Mouse (Mus musculus): Measurements from ENCODE around the gene Mxi1. TPM values are rescaled to one million over a fixed set of nuclear protein-coding genes. Genes with fewer than 3 reads are reported as not detected.

Gene Mxi1
- total and polyA plus RNA-seq, 3 experiments = 10.6 to 19.9 (median 18.9) TPM

- no peak overlapping the region for H3K4me3 ChIP-seq (replicated peaks in 1 of 3; ENCODE audit: low read depth in 2 of 3, low read length in 2 of 3, poor library complexity in 1 of 3)
- no peak overlapping the region for H3K4me2 ChIP-seq (ENCODE audit: insufficient read depth, low read depth, poor library complexity, severe bottlenecking)
- no peak for DNase-seq (ENCODE audit: extremely low read depth)
- H3K9me3 ChIP-seq (replicated peaks; ENCODE audit: low read length) = no peaks in the 10 kb centered on the region
- dilution Hi-C loops (cut with MboI; ENCODE audit: extremely low pct_ligation_motif_present, extremely low pct_unique_long_range_greater_than_20kb, low sequenced_read_pairs) = no loop called here
- no peak overlapping the region for H3K27ac ChIP-seq (ENCODE audit: insufficient read depth, low read depth)
- peaks cover 13% of the 10 kb centered on the region for H3K27me3 ChIP-seq (replicated peaks)
- no peak overlapping the region for H3K9ac ChIP-seq (ENCODE audit: insufficient read depth, low read depth)
- in situ Hi-C loops (cut with MboI; ENCODE audit: low pct_ligation_motif_present, low pct_unique_long_range_greater_than_20kb, low sequenced_read_pairs) = no loop called here
- peaks cover 6 to 8% of the 10 kb centered on the region in 2 experiments for H3K4me1 ChIP-seq (ENCODE audit: control insufficient read depth in 1 of 2, insufficient read depth in 2 of 2)
- TF ChIP-seq MAFK (IDR thresholded peaks at IDR 0.05; ENCODE audit: insufficient replicate concordance, low read length) = no peak
- no peak for TF ChIP-seq CTCF (conservative IDR thresholded peaks at IDR 0.05 in 1 of 2, IDR thresholded peaks at IDR 0.05 in 1 of 2; ENCODE audit: low read depth in 2 of 2, low read length in 2 of 2)
- TF ChIP-seq POLR2A (IDR thresholded peaks at IDR 0.05; ENCODE audit: low read depth, low read length) = no peak
- no peaks in the 10 kb centered on the region for H3K36me3 ChIP-seq (replicated peaks in 1 of 2; ENCODE audit: control insufficient read depth in 1 of 2, insufficient read depth in 1 of 2, low read length in 1 of 2)
- no peaks in the 10 kb centered on the region for H3K79me2 ChIP-seq (replicated peaks; ENCODE audit: control insufficient read depth, extremely low read depth, insufficient read depth, poor library complexity, severe bottlenecking)
Observed at GRCm38 (mm10) chr19:53305621-53306020, 4.7 kb upstream of the Mxi1 start.

GRCm38 (mm10) chr19:53306706-53307105, 3.6 kb upstream of the Mxi1 start:
- TF ChIP-seq RAD21 (IDR thresholded peaks at IDR 0.05; ENCODE audit: low read depth, low read length) = no peak
- H3K4me3 ChIP-seq (replicated peaks in 1 of 3; ENCODE audit: low read depth in 2 of 3, low read length in 2 of 3, poor library complexity in 1 of 3) = no peak overlapping the region
- no peak overlapping the region for H3K9ac ChIP-seq (ENCODE audit: insufficient read depth, low read depth)
- no peak for DNase-seq (ENCODE audit: extremely low read depth)
- H3K27ac ChIP-seq (ENCODE audit: insufficient read depth, low read depth) = no peak overlapping the region
- H3K4me1 ChIP-seq (ENCODE audit: control insufficient read depth in 1 of 2, insufficient read depth in 2 of 2) = peaks cover 6 to 8% of the 10 kb centered on the region in 2 experiments
- no peaks in the 10 kb centered on the region for H3K9me3 ChIP-seq (replicated peaks; ENCODE audit: low read length)
- no peak overlapping the region for H3K4me2 ChIP-seq (ENCODE audit: insufficient read depth, low read depth, poor library complexity, severe bottlenecking)
- in situ Hi-C loops (cut with MboI; ENCODE audit: low pct_ligation_motif_present, low pct_unique_long_range_greater_than_20kb, low sequenced_read_pairs) (no loop called here), dilution Hi-C loops (cut with MboI; ENCODE audit: extremely low pct_ligation_motif_present, extremely low pct_unique_long_range_greater_than_20kb, low sequenced_read_pairs) (no loop called here)
- no peaks in the 10 kb centered on the region for H3K36me3 ChIP-seq (replicated peaks in 1 of 2; ENCODE audit: control insufficient read depth in 1 of 2, insufficient read depth in 1 of 2, low read length in 1 of 2)
- H3K79me2 ChIP-seq (replicated peaks; ENCODE audit: control insufficient read depth, extremely low read depth, insufficient read depth, poor library complexity, severe bottlenecking) = no peaks in the 10 kb centered on the region
- H3K27me3 ChIP-seq (replicated peaks) = peaks cover 13% of the 10 kb centered on the region

- Histone ChIP-seq H3K27ac (ENCODE audit: insufficient read depth, low read depth) (no peak overlapping the region), H3K36me3 (replicated peaks in 1 of 2; ENCODE audit: control insufficient read depth in 1 of 2, insufficient read depth in 1 of 2, low read length in 1 of 2) (no peaks in the 10 kb centered on the region), H3K79me2 (replicated peaks; ENCODE audit: control insufficient read depth, extremely low read depth, insufficient read depth, poor library complexity, severe bottlenecking) (no peaks in the 10 kb centered on the region), H3K4me2 (ENCODE audit: insufficient read depth, low read depth, poor library complexity, severe bottlenecking) (no peak overlapping the region), H3K4me3 (replicated peaks in 1 of 3; ENCODE audit: low read depth in 2 of 3, low read length in 2 of 3, poor library complexity in 1 of 3) (no peak overlapping the region), H3K27me3 (replicated peaks) (peaks cover 13% of the 10 kb centered on the region), H3K9ac (ENCODE audit: insufficient read depth, low read depth) (no peak overlapping the region), H3K9me3 (replicated peaks; ENCODE audit: low read length) (no peaks in the 10 kb centered on the region), H3K4me1 (ENCODE audit: control insufficient read depth in 1 of 2, insufficient read depth in 2 of 2) (peaks cover 6 to 8% of the 10 kb centered on the region in 2 experiments)
- DNase-seq (ENCODE audit: extremely low read depth) = no peak
- dilution Hi-C loops (cut with MboI; ENCODE audit: extremely low pct_ligation_motif_present, extremely low pct_unique_long_range_greater_than_20kb, low sequenced_read_pairs) (no loop called here), in situ Hi-C loops (cut with MboI; ENCODE audit: low pct_ligation_motif_present, low pct_unique_long_range_greater_than_20kb, low sequenced_read_pairs) (no loop called here)
- TF ChIP-seq RAD21 (IDR thresholded peaks at IDR 0.05; ENCODE audit: low read depth, low read length) (no peak), BHLHE40 (IDR thresholded peaks at IDR 0.05; ENCODE audit: low read depth, low read length) (no peak), JUN (IDR thresholded peaks at IDR 0.05; ENCODE audit: insufficient read depth, low read depth, low read length) (no peak), ETS1 (conservative IDR thresholded peaks at IDR 0.05; ENCODE audit: low read depth, low read length) (no peak), ZMIZ1 (IDR thresholded peaks at IDR 0.05; ENCODE audit: low read depth, low read length) (no peak)
Observed at GRCm38 (mm10) chr19:53307219-53307618, 3.1 kb upstream of the Mxi1 start.

Measured in CH12.LX (cell line).